Mouse (Mus musculus) frontal cortex, adult 2 months (tissue): ENCODE results near the gene Olfr893. TPM values are rescaled to one million over a fixed set of nuclear protein-coding genes. Genes with fewer than 3 reads are reported as not detected.
"Not testable (repeated sequence)": the region's sequence is repeated elsewhere in the genome, so short reads cannot be mapped to it uniquely, and the experiment has no call there.

Experiments
- DNase-seq, 2 experiments: peaks; one replicate each; pipeline ENCODE4 v3.0.0; 2022; ENCODE audit warnings: low spot score in 1 of 2; ENCODE audit errors: extremely low spot score in 1 of 2
- polyA plus RNA-seq: library from polyadenylated mRNA; depleted of rRNA; stranded (reverse); fragments of >200 nt; gene quantifications from 2 replicates; pipeline ENCODE4 v1.2.3, GENCODE M21; 2012; rRNA removed

Olfr893 gene
- polyA plus RNA-seq, result not detected in 2 replicates

- no peak for DNase-seq
Measured at GRCm38 (mm10) chr9:38208065-38208464, at the start of gene Olfr893. Gene Olfr893, plus strand, starts transcription at chr9:38208365.

DNA sequence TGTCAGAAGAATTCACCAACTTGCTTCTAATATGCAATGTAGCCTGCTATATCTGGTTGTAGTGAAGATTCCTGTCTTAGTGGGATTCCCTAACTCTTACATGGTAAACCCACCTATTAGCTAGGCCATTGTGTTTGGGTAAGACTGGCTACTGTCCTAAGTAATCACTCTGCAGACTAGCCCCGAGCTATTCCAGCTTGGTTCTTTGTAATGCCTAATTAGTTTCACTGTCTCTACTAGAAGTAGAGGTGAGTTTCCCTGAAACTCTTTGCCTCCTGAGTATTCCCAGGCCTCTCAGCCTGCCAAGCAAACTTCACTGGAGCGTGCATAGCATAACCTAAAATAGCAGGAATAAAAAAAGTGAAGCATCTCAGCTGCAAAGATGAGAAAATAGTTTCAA, 39.8 kb upstream of the Olfr893 start:
- DNase-seq, result not testable (repeated sequence)

DNA sequence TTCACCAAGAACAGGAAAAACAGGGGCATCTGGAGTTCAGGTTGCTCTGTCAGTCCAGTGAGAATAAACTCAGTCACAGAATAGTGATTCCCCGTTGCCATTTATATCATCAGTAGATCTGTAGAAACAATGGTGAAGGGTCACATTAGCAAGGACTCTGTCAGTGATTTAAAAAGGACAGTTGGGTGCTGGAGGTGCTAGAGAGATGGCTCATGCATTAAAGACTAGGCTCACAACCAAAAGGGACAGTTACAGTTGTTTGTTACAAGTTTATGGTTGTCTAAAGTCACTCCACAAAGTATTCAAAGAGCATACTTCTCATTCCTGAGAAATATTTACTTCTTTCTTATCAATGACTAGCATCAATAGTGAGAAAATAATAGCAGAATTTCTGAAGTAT, 27.4 kb upstream of the Olfr893 start, which contains the start of gene Olfr891:
Gene Olfr891, minus strand, starts transcription at position 101 of the 400 bp plus-strand sequence.
- no peak for DNase-seq

DNA sequence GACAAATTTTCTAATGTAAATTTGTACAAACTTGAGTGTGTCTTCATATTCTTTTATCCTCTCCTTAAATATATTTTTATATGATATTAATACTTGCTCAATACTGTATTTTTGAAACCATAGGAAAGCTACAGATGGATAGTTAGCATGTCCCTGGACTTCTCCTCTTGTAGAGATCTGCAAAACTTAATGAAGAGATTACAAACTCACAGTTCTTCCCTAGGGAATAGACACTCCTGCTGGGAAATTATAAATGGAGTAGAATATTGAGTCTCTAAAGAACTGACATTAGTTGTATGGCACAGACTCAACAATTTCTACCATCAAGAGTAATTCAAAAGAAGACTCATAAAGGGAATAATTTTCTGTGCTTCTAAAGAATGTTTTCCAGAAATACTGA, 9.6 kb downstream of the Olfr893 start, which contains the start of gene Olfr894:
Gene Olfr894, plus strand, starts transcription at position 301 of the 400 bp plus-strand sequence.
- no peak for DNase-seq

- no peak for DNase-seq
Measured at GRCm38 (mm10) chr9:38252474-38252873, 44.3 kb downstream of the Olfr893 start, which contains the start of gene Olfr143. Gene Olfr143, plus strand, starts transcription at chr9:38252774.

Other genes starting within 250 kb of the Olfr893 start
- not detected in 2 replicates for gene Olfr881, start 216.5 kb upstream of the Olfr893 start, polyA plus RNA-seq
- not detected in 2 replicates for gene Olfr883, start 182.6 kb upstream of the Olfr893 start, polyA plus RNA-seq
- not detected in 2 replicates for gene Olfr884, start 161.8 kb upstream of the Olfr893 start, polyA plus RNA-seq
- not detected in 2 replicates for gene Olfr885, start 147.0 kb upstream of the Olfr893 start, polyA plus RNA-seq
- gene Olfr887, start 124.3 kb upstream of the Olfr893 start, polyA plus RNA-seq, result 0.02 TPM in 1 of 2 replicates, not detected in the other
- gene Olfr888, start 100.2 kb upstream of the Olfr893 start, polyA plus RNA-seq, result not detected in 2 replicates
- not detected in 2 replicates for gene Olfr889, start 93.2 kb upstream of the Olfr893 start, polyA plus RNA-seq
- gene Olfr890, start 65.8 kb upstream of the Olfr893 start, polyA plus RNA-seq, result not detected in 2 replicates
- not detected in 2 replicates for gene Olfr891, start 27.5 kb upstream of the Olfr893 start, polyA plus RNA-seq
- not detected in 2 replicates for gene Olfr894, start 9.7 kb downstream of the Olfr893 start, polyA plus RNA-seq
- gene Olfr143, start 44.4 kb downstream of the Olfr893 start, polyA plus RNA-seq, result not detected in 2 replicates
- gene Olfr895, start 59.5 kb downstream of the Olfr893 start, polyA plus RNA-seq, result not detected in 2 replicates
- gene Olfr896-ps1, start 82.7 kb downstream of the Olfr893 start, polyA plus RNA-seq, result not detected in 2 replicates
- gene Olfr25, start 120.7 kb downstream of the Olfr893 start, polyA plus RNA-seq, result not detected in 2 replicates
- gene Olfr898, start 140.0 kb downstream of the Olfr893 start, polyA plus RNA-seq, result not detected in 2 replicates
- not detected in 2 replicates for gene Olfr250, start 158.5 kb downstream of the Olfr893 start, polyA plus RNA-seq
- not detected in 2 replicates for gene Olfr251, start 168.7 kb downstream of the Olfr893 start, polyA plus RNA-seq
- not detected in 2 replicates for gene Olfr147, start 193.3 kb downstream of the Olfr893 start, polyA plus RNA-seq
- gene Olfr901, start 221.1 kb downstream of the Olfr893 start, polyA plus RNA-seq, result not detected in 2 replicates
- gene Olfr902, start 239.3 kb downstream of the Olfr893 start, polyA plus RNA-seq, result not detected in 2 replicates